Mouse (Mus musculus) stomach, postnatal 0 days (tissue): ENCODE measurements around the gene Il31ra.

ENCODE experiments used
- CTCF ChIP-seq: IDR thresholded peaks from 2 replicates; pipeline ENCODE4 v1.5.1; 2016; ENCODE audit warnings: antibody characterized with exemption, low read depth, mild to moderate bottlenecking, moderate library complexity
- EP300 ChIP-seq: optimal IDR thresholded peaks from 2 replicates; pipeline ENCODE3; 2016; ENCODE audit warnings: antibody characterized with exemption

GRCm38 (mm10) chr13:112635174-112635837 is 41.1 kb upstream of the Il31ra start:
- TF ChIP-seq CTCF (no peak), EP300 (no peak)
